Mouse (Mus musculus): ENCODE measurements around the gene Ncan. TPM values are rescaled to one million over a fixed set of nuclear protein-coding genes. Genes with fewer than 3 reads are reported as not detected.
A peak's percentile ranks its signal among the peaks of the same experiment; 100 is the strongest.

Gene Ncan
- polyA plus RNA-seq, 1 experiment from 2014 or later = 141 TPM

DNA sequence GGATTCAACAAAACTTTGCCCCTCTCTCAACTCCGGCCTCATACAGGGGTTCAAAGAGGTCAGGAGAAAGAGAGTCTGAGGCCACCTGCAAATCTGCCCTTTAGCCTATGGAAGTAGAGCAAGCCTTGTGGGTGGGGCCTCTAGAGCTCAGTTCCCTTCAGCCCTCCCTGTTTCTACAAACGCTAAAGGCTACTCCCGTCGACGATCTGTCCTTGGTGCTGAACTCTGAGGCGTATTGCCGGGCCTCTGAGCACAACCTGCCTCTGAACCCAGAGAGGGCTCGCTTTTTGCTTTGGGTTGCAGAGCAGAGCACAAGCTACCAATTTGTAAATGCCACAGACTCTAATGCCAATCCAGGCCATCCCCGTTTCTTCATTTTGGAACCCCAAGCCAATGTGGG, 3.1 kb downstream of the Ncan start:
- 9% methylated on average over 9 of the region's 9 CpGs for WGBS

DNA sequence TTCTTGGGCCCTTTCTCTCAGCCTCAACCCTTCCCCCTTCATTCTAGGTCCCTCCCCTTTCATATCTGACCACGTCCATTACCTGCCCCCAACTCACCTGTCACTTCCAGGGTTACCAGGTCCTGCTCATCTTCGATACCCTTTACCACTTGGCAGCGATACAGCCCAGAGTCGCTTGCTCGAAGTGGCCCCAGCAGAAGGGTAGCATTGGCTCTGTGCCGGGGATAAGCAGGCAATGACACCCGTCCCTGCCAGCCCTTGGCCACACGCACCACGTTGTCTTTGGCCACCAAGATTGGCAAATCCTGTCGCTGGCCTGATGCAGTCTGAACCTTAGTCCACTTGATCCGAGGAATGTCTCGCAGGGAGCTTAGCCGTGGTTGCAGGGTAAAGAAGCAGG, 5.8 kb downstream of the Ncan start:
- no peaks in the 10 kb centered on the region; the same call in 1 of the 2 replicates for H3K27me3 ChIP-seq (ENCODE audit: control insufficient read depth, insufficient read depth, low read length)
- H3K9ac ChIP-seq = no peak overlapping the region
- ATAC-seq (ENCODE audit: low FRiP score) (no peak), DNase-seq (ENCODE audit: low spot score) (no peak)
- H3K27ac ChIP-seq = no peak overlapping the region
- H3K4me1 ChIP-seq (replicated peaks; ENCODE audit: control insufficient read depth, insufficient read depth, low read length) = peaks cover 13% of the 10 kb centered on the region
- H3K4me3 ChIP-seq (replicated peaks; ENCODE audit: low read length) = no peak overlapping the region
- no peaks in the 10 kb centered on the region for H3K9me3 ChIP-seq (ENCODE audit: control insufficient read depth, low read length)
- WGBS = 77% methylated on average over 13 of the region's 13 CpGs
- no peak overlapping the region for H3K4me2 ChIP-seq (replicated peaks)
- peaks cover 63% of the 10 kb centered on the region for H3K36me3 ChIP-seq (replicated peaks; ENCODE audit: control insufficient read depth, insufficient read depth)

More for the DNA sequence above, 3.1 kb downstream of the Ncan start:
- ATAC-seq (ENCODE audit: low FRiP score) (no peak), DNase-seq (ENCODE audit: low spot score) (peak; percentile 40)
- peaks cover 13% of the 10 kb centered on the region for H3K4me1 ChIP-seq (replicated peaks; ENCODE audit: control insufficient read depth, insufficient read depth, low read length)
- peak overlapping the region; percentile 87 for H3K4me2 ChIP-seq (replicated peaks)
- H3K9me3 ChIP-seq (ENCODE audit: control insufficient read depth, low read length) = no peaks in the 10 kb centered on the region
- no peak overlapping the region; the same call in 1 of the 2 replicates for H3K4me3 ChIP-seq (replicated peaks; ENCODE audit: low read length)
- H3K36me3 ChIP-seq (replicated peaks; ENCODE audit: control insufficient read depth, insufficient read depth) = peaks cover 36% of the 10 kb centered on the region
- H3K9ac ChIP-seq = peak overlapping the region; percentile 86; the same call in 1 of the 2 replicates
- no peak overlapping the region for H3K27ac ChIP-seq
- no peaks in the 10 kb centered on the region; the same call in 1 of the 2 replicates for H3K27me3 ChIP-seq (ENCODE audit: control insufficient read depth, insufficient read depth, low read length)

DNA sequence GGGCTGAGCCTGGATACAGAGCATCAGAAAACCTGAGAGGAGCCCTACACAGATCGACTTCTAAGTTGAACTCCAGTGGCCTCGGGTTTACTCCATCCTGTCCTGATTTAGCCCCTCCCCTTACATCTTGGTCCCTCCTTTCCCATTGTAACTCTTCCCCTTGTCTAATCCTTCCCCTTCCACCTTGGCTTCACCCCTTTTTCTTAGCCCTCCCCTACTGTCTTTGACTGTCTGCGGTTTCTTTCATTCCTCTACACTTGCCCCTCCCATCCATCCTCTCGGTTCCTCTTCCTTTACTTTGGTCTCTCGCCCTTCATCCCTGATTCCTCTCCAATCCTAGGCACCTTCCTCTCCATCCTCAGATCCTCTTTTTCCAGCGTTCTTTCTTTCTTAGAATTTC, 6.2 kb downstream of the Ncan start:
- H3K4me3 ChIP-seq (replicated peaks; ENCODE audit: low read length) = no peak overlapping the region
- peaks cover 13% of the 10 kb centered on the region for H3K4me1 ChIP-seq (replicated peaks; ENCODE audit: control insufficient read depth, insufficient read depth, low read length)
- H3K4me2 ChIP-seq (replicated peaks) = no peak overlapping the region
- H3K27me3 ChIP-seq (ENCODE audit: control insufficient read depth, insufficient read depth, low read length) = no peaks in the 10 kb centered on the region; the same call in 1 of the 2 replicates
- ATAC-seq (ENCODE audit: low FRiP score) (no peak), DNase-seq (ENCODE audit: low spot score) (no peak)
- no peak overlapping the region for H3K27ac ChIP-seq
- 32% methylated on average over 6 of the region's 6 CpGs for WGBS
- H3K36me3 ChIP-seq (replicated peaks; ENCODE audit: control insufficient read depth, insufficient read depth) = peaks cover 67% of the 10 kb centered on the region
- H3K9ac ChIP-seq = no peak overlapping the region
- H3K9me3 ChIP-seq (ENCODE audit: control insufficient read depth, low read length) = no peaks in the 10 kb centered on the region

DNA sequence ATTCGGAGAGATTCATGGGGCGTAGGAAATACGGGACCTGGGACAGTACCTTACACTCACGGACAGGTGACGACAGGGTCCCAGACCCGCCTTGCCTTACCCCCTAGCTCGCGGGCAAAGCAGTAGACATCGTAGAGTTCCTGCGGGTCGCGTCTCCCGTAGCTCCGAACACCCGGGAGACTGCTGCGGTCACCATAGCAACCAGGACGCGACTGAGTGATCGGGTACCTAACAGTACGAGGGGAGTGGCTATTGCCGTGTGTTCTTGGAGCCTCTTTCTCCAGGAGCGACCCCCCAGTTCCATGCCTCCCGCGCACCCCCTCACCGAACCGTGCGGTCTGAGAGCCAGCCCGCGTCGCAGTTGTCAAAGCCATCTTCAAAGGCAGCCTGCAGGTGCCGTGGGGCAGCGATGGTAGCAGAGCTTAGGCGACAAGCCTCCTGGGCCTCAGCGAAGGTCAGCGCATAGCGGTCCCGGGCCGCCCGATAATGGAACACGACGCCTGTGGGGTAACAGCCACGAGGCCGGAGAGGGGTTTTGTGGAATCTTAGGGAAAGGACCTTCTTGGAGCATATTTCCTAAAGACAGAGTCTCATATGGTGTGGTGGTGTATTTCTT, 8.2 kb downstream of the Ncan start:
- peaks cover 87% of the 10 kb centered on the region for H3K36me3 ChIP-seq (replicated peaks; ENCODE audit: control insufficient read depth, insufficient read depth)
- H3K9ac ChIP-seq = no peak overlapping the region
- no peak overlapping the region for H3K27ac ChIP-seq
- no peak overlapping the region for H3K4me3 ChIP-seq (replicated peaks; ENCODE audit: low read length)
- no peak overlapping the region for H3K4me2 ChIP-seq (replicated peaks)
- DNase-seq (ENCODE audit: low spot score) (no peak), ATAC-seq (ENCODE audit: low FRiP score) (no peak)
- H3K9me3 ChIP-seq (ENCODE audit: control insufficient read depth, low read length) = no peaks in the 10 kb centered on the region
- no peaks in the 10 kb centered on the region; the same call in 1 of the 2 replicates for H3K27me3 ChIP-seq (ENCODE audit: control insufficient read depth, insufficient read depth, low read length)
- peaks cover 3% of the 10 kb centered on the region for H3K4me1 ChIP-seq (replicated peaks; ENCODE audit: control insufficient read depth, insufficient read depth, low read length)
- 8% methylated on average over 43 of the region's 43 CpGs for WGBS

DNA sequence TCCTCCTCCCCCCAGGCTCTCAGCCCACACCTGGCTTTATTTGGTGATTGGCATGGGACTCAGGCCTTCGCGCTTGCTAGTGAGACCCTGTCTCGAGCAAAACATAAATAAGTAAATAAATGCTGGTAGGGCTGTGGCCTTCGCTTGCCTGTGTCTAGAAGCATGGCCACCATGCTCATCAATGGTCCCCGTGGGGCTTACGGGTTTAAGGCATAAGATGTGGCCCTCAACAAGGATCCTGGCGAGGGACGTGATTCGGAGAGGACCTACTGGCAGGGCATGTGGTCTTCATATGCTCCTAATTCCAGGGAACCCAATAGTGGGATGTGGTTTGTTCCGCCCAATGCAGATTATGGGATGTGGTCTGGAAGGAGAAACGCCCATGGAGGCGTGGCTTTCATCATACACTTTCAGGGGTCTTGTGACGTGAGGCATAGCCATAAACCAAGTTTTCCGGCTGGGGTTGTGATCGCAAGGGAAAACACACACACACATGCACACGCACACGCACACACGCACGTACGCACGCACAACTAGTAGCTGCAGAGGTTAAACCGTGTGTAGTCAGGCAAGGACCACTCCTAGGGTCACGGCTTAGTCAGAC, 9.4 kb downstream of the Ncan start:
- 62% methylated on average over 23 of the region's 23 CpGs for WGBS
- Histone ChIP-seq H3K4me1 (replicated peaks; ENCODE audit: control insufficient read depth, insufficient read depth, low read length) (no peaks in the 10 kb centered on the region; the same call in 1 of the 2 replicates), H3K36me3 (replicated peaks; ENCODE audit: control insufficient read depth, insufficient read depth) (peaks cover 99% of the 10 kb centered on the region), H3K27me3 (ENCODE audit: control insufficient read depth, insufficient read depth, low read length) (no peaks in the 10 kb centered on the region; the same call in 1 of the 2 replicates), H3K9ac (no peak overlapping the region), H3K4me2 (replicated peaks) (no peak overlapping the region), H3K27ac (no peak overlapping the region), H3K4me3 (replicated peaks; ENCODE audit: low read length) (no peak overlapping the region), H3K9me3 (ENCODE audit: control insufficient read depth, low read length) (no peaks in the 10 kb centered on the region)
- DNase-seq (ENCODE audit: low spot score) (no peak), ATAC-seq (ENCODE audit: low FRiP score) (no peak)

DNA sequence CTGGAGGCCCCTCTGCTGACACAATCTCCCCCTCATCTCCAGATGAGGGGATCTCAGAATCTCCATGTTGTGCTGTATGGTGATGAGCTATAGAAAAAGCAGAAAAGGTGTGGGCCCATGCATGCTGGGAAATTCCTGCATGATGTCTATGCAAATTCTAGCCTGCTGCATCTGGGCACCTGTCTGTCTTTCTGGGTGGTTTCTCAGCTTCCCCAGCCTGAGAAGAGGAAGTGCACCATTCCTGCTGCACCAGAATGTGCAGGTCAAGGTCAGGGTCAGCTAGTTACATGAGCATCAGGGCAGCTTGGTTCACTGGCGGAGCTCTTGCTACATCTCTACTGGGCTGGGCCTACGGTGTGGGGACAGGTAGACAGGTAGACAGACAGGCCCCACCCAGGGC, 10.2 kb downstream of the Ncan start:
- WGBS = 95% methylated on average over 2 of the region's 2 CpGs
- Histone ChIP-seq H3K27ac (no peak overlapping the region), H3K9ac (no peak overlapping the region), H3K4me2 (replicated peaks) (no peak overlapping the region), H3K27me3 (ENCODE audit: control insufficient read depth, insufficient read depth, low read length) (no peaks in the 10 kb centered on the region; the same call in 1 of the 2 replicates), H3K4me1 (replicated peaks; ENCODE audit: control insufficient read depth, insufficient read depth, low read length) (no peaks in the 10 kb centered on the region; the same call in 1 of the 2 replicates), H3K4me3 (replicated peaks; ENCODE audit: low read length) (no peak overlapping the region), H3K36me3 (replicated peaks; ENCODE audit: control insufficient read depth, insufficient read depth) (peaks cover 99% of the 10 kb centered on the region), H3K9me3 (ENCODE audit: control insufficient read depth, low read length) (no peaks in the 10 kb centered on the region)
- no peak for ATAC-seq (ENCODE audit: low FRiP score)
- DNase-seq (ENCODE audit: low spot score) = no peak

DNA sequence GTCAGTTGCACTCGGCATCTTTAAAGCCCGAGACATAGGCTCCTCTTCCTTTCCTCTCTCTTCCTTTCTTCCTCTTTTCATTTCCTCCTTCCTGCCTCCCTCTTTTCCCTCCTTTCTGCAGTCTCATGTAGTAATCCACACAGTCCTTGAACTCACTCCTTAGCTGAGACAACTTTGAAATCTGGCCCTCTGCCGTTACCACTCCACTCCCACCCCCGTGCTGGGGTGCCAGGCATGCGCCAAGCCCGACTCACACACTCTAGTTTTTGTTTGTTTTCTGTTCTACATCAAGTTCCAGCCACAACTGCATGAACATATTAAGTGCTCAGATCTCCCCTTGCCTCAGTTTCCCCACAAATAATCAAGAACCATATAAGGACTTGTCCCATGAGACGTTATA, 15.8 kb downstream of the Ncan start:
- ATAC-seq (ENCODE audit: low FRiP score) (no peak), DNase-seq (ENCODE audit: low spot score) (no peak)
- Histone ChIP-seq H3K36me3 (replicated peaks; ENCODE audit: control insufficient read depth, insufficient read depth) (peaks cover 96% of the 10 kb centered on the region), H3K4me3 (replicated peaks; ENCODE audit: low read length) (no peak overlapping the region), H3K4me2 (replicated peaks) (no peak overlapping the region), H3K4me1 (replicated peaks; ENCODE audit: control insufficient read depth, insufficient read depth, low read length) (no peaks in the 10 kb centered on the region; the same call in 1 of the 2 replicates), H3K9ac (no peak overlapping the region), H3K27ac (no peak overlapping the region), H3K27me3 (ENCODE audit: control insufficient read depth, insufficient read depth, low read length) (no peaks in the 10 kb centered on the region), H3K9me3 (ENCODE audit: control insufficient read depth, low read length) (no peaks in the 10 kb centered on the region)
- WGBS = 80% methylated on average over 7 of the region's 7 CpGs

DNA sequence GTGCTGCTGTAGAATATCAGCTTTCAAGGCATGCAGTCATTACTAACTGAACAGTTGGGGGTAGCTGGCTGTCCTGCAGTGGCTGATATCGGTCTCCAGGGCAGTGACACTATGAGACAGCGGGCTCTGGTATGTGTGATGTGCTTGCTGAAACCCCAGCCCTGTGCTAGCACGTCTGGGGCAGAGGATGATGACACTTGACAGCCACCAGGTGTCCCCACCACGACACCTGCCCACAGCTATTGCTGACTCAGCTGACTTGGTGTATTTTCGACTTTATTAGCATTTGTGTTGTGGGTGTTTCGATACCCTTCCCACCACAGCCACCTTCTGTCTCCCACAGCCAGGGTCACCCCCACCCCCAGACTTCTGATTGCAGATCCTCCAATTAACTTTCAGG, 16.2 kb downstream of the Ncan start:
- H3K27me3 ChIP-seq (ENCODE audit: control insufficient read depth, insufficient read depth, low read length) = no peaks in the 10 kb centered on the region
- H3K27ac ChIP-seq = no peak overlapping the region
- no peak for DNase-seq (ENCODE audit: low spot score)
- no peak overlapping the region for H3K4me2 ChIP-seq (replicated peaks)
- 18% methylated on average over 6 of the region's 6 CpGs for WGBS
- H3K36me3 ChIP-seq (replicated peaks; ENCODE audit: control insufficient read depth, insufficient read depth) = peaks cover 96% of the 10 kb centered on the region
- no peaks in the 10 kb centered on the region; the same call in 1 of the 2 replicates for H3K4me1 ChIP-seq (replicated peaks; ENCODE audit: control insufficient read depth, insufficient read depth, low read length)
- no peak overlapping the region for H3K9ac ChIP-seq
- no peak; the same call in 1 of the 2 replicates for ATAC-seq (ENCODE audit: low FRiP score)
- no peak overlapping the region for H3K4me3 ChIP-seq (replicated peaks; ENCODE audit: low read length)
- H3K9me3 ChIP-seq (ENCODE audit: control insufficient read depth, low read length) = no peaks in the 10 kb centered on the region

DNA sequence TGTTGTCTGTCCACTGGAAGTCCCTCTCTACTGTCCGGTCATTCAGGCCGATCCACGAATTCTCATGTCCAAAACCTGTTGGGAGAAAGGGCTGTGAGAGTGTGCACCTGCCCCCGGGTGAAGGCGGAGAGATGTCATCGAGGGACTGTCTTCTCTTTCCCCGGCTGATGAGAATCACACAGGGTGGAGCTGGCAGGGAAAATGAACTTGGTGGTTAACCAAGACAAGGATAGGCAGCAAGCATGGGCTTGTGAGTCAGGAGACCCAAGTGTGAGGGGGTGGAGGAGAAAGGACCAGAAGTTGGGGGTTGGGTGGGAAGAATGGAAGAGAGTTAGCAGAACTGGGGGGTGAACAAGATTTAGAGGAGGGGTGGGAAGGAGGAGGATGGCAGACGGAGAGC, 20.4 kb downstream of the Ncan start:
- H3K9me3 ChIP-seq (ENCODE audit: control insufficient read depth, low read length) = no peaks in the 10 kb centered on the region
- ATAC-seq (ENCODE audit: low FRiP score) (no peak), DNase-seq (ENCODE audit: low spot score) (no peak)
- H3K4me3 ChIP-seq (replicated peaks; ENCODE audit: low read length) = no peak overlapping the region
- H3K9ac ChIP-seq = no peak overlapping the region
- no peaks in the 10 kb centered on the region; the same call in 1 of the 2 replicates for H3K4me1 ChIP-seq (replicated peaks; ENCODE audit: control insufficient read depth, insufficient read depth, low read length)
- peaks cover 96% of the 10 kb centered on the region for H3K36me3 ChIP-seq (replicated peaks; ENCODE audit: control insufficient read depth, insufficient read depth)
- no peak overlapping the region for H3K27ac ChIP-seq
- 92% methylated on average over 8 of the region's 8 CpGs for WGBS
- no peaks in the 10 kb centered on the region for H3K27me3 ChIP-seq (ENCODE audit: control insufficient read depth, insufficient read depth, low read length)
- H3K4me2 ChIP-seq (replicated peaks) = no peak overlapping the region

Measured in hindbrain, embryonic 14.5 days (tissue).